Mouse (Mus musculus) fat pad, adult 2 months (tissue): ENCODE measurements around the gene Zfp64.
"Not testable (repeated sequence)": the region's sequence is repeated elsewhere in the genome, so short reads cannot be mapped to it uniquely, and the experiment has no call there.

Experiments
- DNase-seq: peaks from one replicate; pipeline ENCODE4 v3.0.0-alpha.2; 2011; ENCODE audit warnings: low read depth, low spot score; ENCODE audit errors: extremely low read depth

The Zfp64 gene

DNA sequence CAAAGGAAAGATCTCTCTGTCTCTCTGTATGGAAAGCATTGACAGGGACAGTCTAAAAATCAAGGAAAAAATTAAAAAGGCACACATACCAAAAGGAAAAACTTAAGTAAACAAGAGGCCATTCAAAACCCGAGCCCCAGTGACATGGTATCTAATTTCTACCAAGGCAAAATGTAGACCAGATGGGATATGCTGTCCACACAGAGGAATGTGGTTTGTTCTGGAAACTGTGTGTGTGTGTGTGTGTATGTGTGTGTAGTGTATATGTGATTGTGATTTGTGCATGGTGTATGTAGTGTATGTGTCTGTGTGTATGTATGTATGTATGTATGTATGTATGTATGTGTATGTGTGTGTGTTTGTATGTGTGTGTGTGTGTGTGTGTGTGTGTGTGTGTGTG, 100.6 kb downstream of the Zfp64 start:
- DNase-seq: no peak

DNA sequence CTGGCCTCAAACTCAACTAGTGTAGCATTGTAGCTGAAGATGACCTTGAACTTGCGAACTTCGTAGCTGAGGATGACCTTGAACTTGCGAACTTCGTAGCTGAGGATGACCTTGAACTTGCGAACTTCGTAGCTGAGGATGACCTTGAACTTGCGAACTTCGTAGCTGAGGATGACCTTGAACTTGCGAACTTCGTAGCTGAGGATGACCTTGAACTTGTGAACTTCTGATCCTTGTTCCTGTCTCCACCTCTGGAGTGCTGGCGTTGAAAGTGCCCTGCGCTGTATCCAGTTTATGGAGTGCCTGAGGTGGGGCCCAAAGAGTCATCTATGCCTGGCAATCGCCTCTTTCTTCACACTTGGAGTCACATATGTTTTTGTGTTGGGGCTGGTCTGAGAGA, 101.5 kb downstream of the Zfp64 start:
- not testable (repeated sequence) for DNase-seq

DNA sequence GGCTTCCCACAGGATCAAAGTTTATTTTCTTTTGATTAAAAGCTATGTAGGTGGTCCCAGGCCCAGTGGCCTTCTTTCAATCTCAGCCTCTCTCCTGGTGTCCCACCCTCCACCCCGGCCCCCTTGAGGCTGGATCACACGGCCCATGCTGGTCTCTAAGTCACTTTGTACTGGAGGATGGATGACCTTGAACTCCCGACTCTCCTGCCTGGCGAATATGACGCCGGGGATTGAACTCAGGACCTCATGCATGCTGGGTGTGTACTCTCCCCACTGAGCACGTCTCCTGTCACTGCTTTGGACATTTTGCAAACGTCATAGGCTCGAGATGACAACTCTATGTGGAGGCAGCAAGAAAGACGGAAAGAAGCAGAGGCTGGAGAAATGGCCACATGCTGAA, 103.8 kb downstream of the Zfp64 start:
- DNase-seq: no peak

DNA sequence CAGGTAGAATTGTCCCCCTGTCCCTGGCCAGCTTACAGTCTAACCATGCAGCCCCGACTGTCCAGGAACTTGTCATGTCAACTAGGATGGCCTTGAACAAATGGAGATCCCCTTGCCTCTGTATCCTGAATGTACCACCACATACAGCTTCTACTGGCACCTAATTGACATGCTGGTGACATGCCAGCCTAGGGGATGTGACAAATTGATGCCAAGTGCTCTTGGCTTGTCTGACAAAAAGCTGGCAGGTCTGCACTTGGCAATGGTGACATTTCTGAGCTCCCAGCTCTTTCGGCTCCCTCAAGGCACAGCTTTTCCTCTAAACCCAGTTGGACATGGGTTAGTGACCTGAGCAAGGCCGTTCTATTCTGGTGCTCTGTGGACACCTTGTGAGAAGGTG, 106.8 kb downstream of the Zfp64 start:
- DNase-seq: no peak

DNA sequence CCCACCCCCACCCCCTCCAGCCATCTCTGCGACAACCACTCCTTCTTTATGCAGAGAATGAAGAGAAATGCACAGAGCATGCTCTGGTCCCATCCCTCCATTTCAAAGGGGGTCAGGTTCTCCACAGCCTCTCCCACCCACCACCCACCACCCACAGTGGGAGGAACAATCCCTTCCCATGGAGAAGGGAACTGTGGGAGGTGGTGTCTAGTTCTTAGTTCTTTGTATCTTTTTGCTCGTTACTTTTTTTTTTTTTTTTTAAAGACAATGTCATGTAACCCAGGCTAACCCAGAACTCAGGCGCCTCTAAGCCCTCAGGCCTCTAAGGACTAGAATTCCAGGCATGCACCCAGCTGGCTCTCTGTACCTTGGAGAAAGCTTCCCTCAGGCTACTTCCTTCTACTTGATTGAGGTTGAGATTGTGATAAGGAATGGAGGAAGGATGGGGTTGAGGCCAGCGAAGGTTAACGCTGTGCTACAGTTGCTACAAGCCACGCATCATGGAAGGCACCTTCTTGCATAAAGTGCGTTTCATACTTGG, 109.1 kb downstream of the Zfp64 start:
- no peak for DNase-seq
